Mouse (Mus musculus) erythroblast, embryonic 14.5 days (primary cell): ENCODE measurements around the gene Fam69a. TPM values are rescaled to one million over a fixed set of nuclear protein-coding genes. Genes with fewer than 3 reads are reported as not detected.
"Not testable (repeated sequence)": the region's sequence is repeated elsewhere in the genome, so short reads cannot be mapped to it uniquely, and the experiment has no call there.

Experiments used
- H3K27me3 ChIP-seq: 2 replicates; pipeline ENCODE4 v1.6.1; 2012; ENCODE audit warnings: inconsistent platforms; ENCODE audit not compliant: control insufficient read depth
- H3K36me3 ChIP-seq: 2 replicates; pipeline ENCODE4 v1.6.1; 2012; ENCODE audit warnings: mild to moderate bottlenecking, inconsistent platforms; ENCODE audit not compliant: control insufficient read depth
- H3K4me1 ChIP-seq: 2 replicates; pipeline ENCODE4 v1.6.1; 2012; ENCODE audit warnings: inconsistent platforms; ENCODE audit not compliant: control insufficient read depth
- H3K4me3 ChIP-seq: replicated peaks from 2 replicates; pipeline ENCODE3; 2012; ENCODE audit warnings: moderate library complexity, mild to moderate bottlenecking, inconsistent platforms
- H3K9me3 ChIP-seq: 2 replicates; pipeline ENCODE4 v1.6.1; 2012; ENCODE audit warnings: low read length, inconsistent platforms, mixed read lengths; ENCODE audit not compliant: control insufficient read depth
- GATA1 ChIP-seq: IDR thresholded peaks from 2 replicates; pipeline ENCODE4 v1.6.1; 2012; ENCODE audit warnings: low read length, inconsistent platforms, mixed read lengths
- TAL1 ChIP-seq: IDR thresholded peaks from 3 replicates; pipeline ENCODE4 v1.6.1; 2012; ENCODE audit warnings: low read length, inconsistent platforms, mixed read lengths
- polyA plus RNA-seq: library from polyadenylated mRNA; stranded (reverse); fragments of >175 nt; gene quantifications from 2 replicates; pipeline ENCODE4 v1.2.3, GENCODE M21; 2012

Gene Fam69a
- polyA plus RNA-seq, 1 experiment, result 0.02 TPM

- Histone ChIP-seq H3K36me3 (peaks cover 74% of the 10 kb centered on the region), H3K4me1 (peaks cover 30% of the 10 kb centered on the region), H3K4me3 (no peak overlapping the region), H3K9me3 (no peaks in the 10 kb centered on the region), H3K27me3 (no peaks in the 10 kb centered on the region)
- TF ChIP-seq TAL1, result no peak
Measured at GRCm38 (mm10) chr5:107904325-107904724, 82.6 kb downstream of the Fam69a start.

DNA sequence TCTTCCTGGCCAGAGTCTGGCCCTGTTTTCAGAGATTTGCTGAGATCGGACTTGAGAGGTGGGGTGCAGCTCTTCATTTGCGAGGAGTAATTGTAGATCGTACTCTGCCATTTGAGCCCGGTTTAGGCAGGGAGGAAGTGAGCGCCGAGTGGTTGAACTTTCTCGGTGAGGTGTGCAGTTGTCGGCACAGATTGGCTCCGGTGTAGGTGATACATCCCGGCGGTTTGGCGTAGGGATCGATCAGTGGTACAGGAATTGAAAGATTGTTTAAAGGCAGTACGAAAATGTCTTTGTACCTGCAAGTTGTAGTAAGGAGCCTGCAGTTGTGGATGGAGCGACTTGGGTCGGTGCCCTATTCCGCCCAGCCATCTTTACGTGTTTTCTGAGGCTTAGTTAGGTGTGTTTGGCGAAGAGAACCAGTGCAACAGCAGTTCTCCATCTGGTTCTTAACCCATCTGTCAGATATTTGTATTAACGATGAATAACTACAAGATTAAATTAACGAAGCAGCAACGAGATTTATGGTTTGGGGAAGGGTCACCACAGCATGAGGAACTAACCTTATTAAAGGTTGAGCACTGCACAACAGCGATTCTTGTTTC is 85.8 kb downstream of the Fam69a start:
- no peaks in the 10 kb centered on the region for H3K9me3 ChIP-seq
- peaks cover 11% of the 10 kb centered on the region for H3K27me3 ChIP-seq
- peaks cover 42% of the 10 kb centered on the region for H3K36me3 ChIP-seq
- peaks cover 32% of the 10 kb centered on the region for H3K4me1 ChIP-seq
- H3K4me3 ChIP-seq, result peak overlapping the region; percentile 100
- no peak for TF ChIP-seq TAL1
- TF ChIP-seq GATA1, result no peak

- Histone ChIP-seq H3K4me1 (peaks cover 32% of the 10 kb centered on the region), H3K4me3 (peak within 1 kb of the TSS; percentile 100)
- TF ChIP-seq GATA1, result no peak
- no peak for TF ChIP-seq TAL1
Measured at GRCm38 (mm10) chr5:107900206-107901013, 86.5 kb downstream of the Fam69a start, which contains the start of gene Rpl5. Gene Rpl5, plus strand, starts transcription at chr5:107900502.

GRCm38 (mm10) chr5:107896265-107896664 is 90.6 kb downstream of the Fam69a start:
- peaks cover 13% of the 10 kb centered on the region for H3K4me1 ChIP-seq
- no peaks in the 10 kb centered on the region for H3K9me3 ChIP-seq
- H3K27me3 ChIP-seq, result peaks cover 23% of the 10 kb centered on the region
- no peak for TF ChIP-seq GATA1
- no peak for TF ChIP-seq TAL1
- no peak overlapping the region for H3K4me3 ChIP-seq
- H3K36me3 ChIP-seq, result no peaks in the 10 kb centered on the region

More at GRCm38 (mm10) chr5:107900206-107901013, 86.5 kb downstream of the Fam69a start, which contains the start of gene Rpl5:
- peaks cover 14% of the 10 kb centered on the region for H3K27me3 ChIP-seq
- H3K9me3 ChIP-seq, result no peaks in the 10 kb centered on the region
- H3K36me3 ChIP-seq, result peaks cover 35% of the 10 kb centered on the region

GRCm38 (mm10) chr5:107894676-107895075 is 92.2 kb downstream of the Fam69a start:
- H3K4me3 ChIP-seq, result no peak overlapping the region
- TF ChIP-seq GATA1 (no peak), TAL1 (no peak)
- peaks cover 7% of the 10 kb centered on the region for H3K4me1 ChIP-seq

DNA sequence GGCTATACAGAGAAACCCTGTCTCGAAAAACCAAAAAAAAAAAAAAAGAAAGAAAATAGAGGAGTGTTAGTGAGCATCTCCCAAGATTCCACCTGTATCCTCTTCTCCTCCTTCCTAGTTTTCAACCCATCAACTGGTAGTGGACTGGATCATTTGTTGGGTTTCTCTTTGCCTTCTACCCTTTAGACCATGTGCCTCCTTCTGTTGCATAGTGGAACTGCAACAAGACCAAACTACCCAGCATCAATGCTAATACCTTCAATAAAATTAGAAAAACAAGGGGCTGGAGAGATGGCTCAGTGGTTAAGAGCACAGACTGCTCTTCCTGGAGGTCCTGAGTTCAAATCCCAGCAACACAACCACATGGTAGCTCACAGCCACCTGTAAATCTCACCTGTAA is 95.4 kb downstream of the Fam69a start:
- H3K36me3 ChIP-seq, result not testable (repeated sequence)

More at GRCm38 (mm10) chr5:107894676-107895075, 92.2 kb downstream of the Fam69a start:
- Histone ChIP-seq H3K9me3 (no peaks in the 10 kb centered on the region), H3K36me3 (no peaks in the 10 kb centered on the region), H3K27me3 (peaks cover 31% of the 10 kb centered on the region)

GRCm38 (mm10) chr5:107889994-107890888 is 96.6 kb downstream of the Fam69a start:
- TF ChIP-seq GATA1, result no peak
- peaks cover 22% of the 10 kb centered on the region for H3K27me3 ChIP-seq
- H3K4me1 ChIP-seq, result peaks cover 3% of the 10 kb centered on the region; the same call in 1 of the 2 replicates
- no peaks in the 10 kb centered on the region for H3K9me3 ChIP-seq
- no peaks in the 10 kb centered on the region for H3K36me3 ChIP-seq
- no peak overlapping the region for H3K4me3 ChIP-seq

More for the DNA sequence above, 95.4 kb downstream of the Fam69a start:
- H3K4me3 ChIP-seq, H3K9me3 ChIP-seq, H3K4me1 ChIP-seq: not testable (repeated sequence)
- H3K27me3 ChIP-seq, result peaks cover 28% of the 10 kb centered on the region

- no peak for TF ChIP-seq TAL1
- TF ChIP-seq GATA1, result no peak
- Histone ChIP-seq H3K27me3 (peaks cover 7% of the 10 kb centered on the region), H3K4me1 (peaks cover 13% of the 10 kb centered on the region), H3K36me3 (no peaks in the 10 kb centered on the region), H3K9me3 (no peaks in the 10 kb centered on the region), H3K4me3 (no peak overlapping the region)
Measured at GRCm38 (mm10) chr5:107880710-107881109, 106.2 kb downstream of the Fam69a start.

DNA sequence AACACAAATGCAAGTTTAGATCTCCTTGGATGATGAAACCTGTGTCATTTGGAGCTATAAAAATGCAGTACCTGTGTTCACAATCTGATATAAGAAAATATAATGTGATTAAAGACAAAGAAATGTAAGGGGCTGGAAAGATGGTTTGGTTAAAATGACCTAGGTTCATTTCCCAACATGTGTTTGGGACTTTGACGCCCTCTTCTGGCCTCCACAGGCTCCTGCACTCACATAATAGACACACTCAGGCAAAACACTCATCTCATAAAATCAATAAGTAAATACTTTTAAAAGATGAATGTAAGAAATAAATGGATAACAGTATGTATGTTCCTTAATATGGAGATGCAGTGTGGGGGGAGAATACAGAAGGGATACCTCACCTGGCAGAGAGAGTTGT is 109.8 kb downstream of the Fam69a start:
- Histone ChIP-seq H3K27me3 (no peaks in the 10 kb centered on the region), H3K36me3 (peaks cover 17% of the 10 kb centered on the region), H3K4me1 (peaks cover 32% of the 10 kb centered on the region), H3K9me3 (no peaks in the 10 kb centered on the region), H3K4me3 (no peak overlapping the region)
- TF ChIP-seq TAL1 (no peak), GATA1 (no peak)
